Mouse (Mus musculus) myocyte (in vitro differentiated cells): ENCODE results near the gene Fndc5. TPM values are rescaled to one million over a fixed set of nuclear protein-coding genes. Genes with fewer than 3 reads are reported as not detected.
A peak's percentile ranks its signal among the peaks of the same experiment; 100 is the strongest.

ENCODE experiments used
- H3K27me3 ChIP-seq: one replicate; pipeline ENCODE4 v1.6.1; 2011; ENCODE audit not compliant: control insufficient read depth, insufficient read depth, insufficient read length
- H3K36me3 ChIP-seq: one replicate; pipeline ENCODE4 v1.6.1; 2011; ENCODE audit not compliant: control insufficient read depth, insufficient read depth
- H3K4me2 ChIP-seq: one replicate; pipeline ENCODE4 v1.6.1; 2011; ENCODE audit warnings: low read depth, control low read depth
- H3K4me3 ChIP-seq: one replicate; pipeline ENCODE4 v1.5.1; 2011; ENCODE audit warnings: mild to moderate bottlenecking, control low read depth, moderate library complexity
- H3K79me2 ChIP-seq: one replicate; pipeline ENCODE4 v1.6.1; 2011; ENCODE audit not compliant: control insufficient read depth, insufficient read depth
- H3ac ChIP-seq: one replicate; pipeline ENCODE4 v1.6.1; 2011; ENCODE audit not compliant: control insufficient read depth, insufficient read length
- CEBPB ChIP-seq: IDR thresholded peaks from 2 replicates; pipeline ENCODE4 v1.6.1; 2011; ENCODE audit warnings: mild to moderate bottlenecking, moderate library complexity; ENCODE audit not compliant: poor library complexity, insufficient read depth, severe bottlenecking
- E2F4 ChIP-seq: IDR thresholded peaks from one replicate; pipeline ENCODE4 v1.6.1; 2011; ENCODE audit warnings: mild to moderate bottlenecking, control low read depth, moderate library complexity; ENCODE audit not compliant: insufficient read depth
- MAX ChIP-seq: IDR thresholded peaks from one replicate; pipeline ENCODE4 v1.6.1; 2011; ENCODE audit warnings: low read depth, mild to moderate bottlenecking, control low read depth
- MYOD1 ChIP-seq, 3 experiments: IDR thresholded peaks; one replicate each; pipeline ENCODE4 v1.6.1; 2011; ENCODE audit warnings: control low read depth in 2 of 3, low read depth in 2 of 3, mild to moderate bottlenecking in 2 of 3, moderate library complexity in 1 of 3; ENCODE audit not compliant: insufficient read length in 2 of 3, control insufficient read depth in 1 of 3
- MYOG ChIP-seq, 3 experiments: IDR thresholded peaks; one replicate each; pipeline ENCODE4 v1.6.1; 2011; ENCODE audit warnings: control low read depth in 2 of 3, low read depth in 2 of 3, mild to moderate bottlenecking in 2 of 3; ENCODE audit not compliant: insufficient read length in 2 of 3, control insufficient read depth in 1 of 3, insufficient read depth in 1 of 3
- POLR2A ChIP-seq: IDR thresholded peaks from one replicate; pipeline ENCODE4 v1.6.1; 2011; ENCODE audit warnings: low read depth, mild to moderate bottlenecking, control low read depth, moderate library complexity; ENCODE audit not compliant: insufficient read length
- POLR2AphosphoS2 ChIP-seq: IDR thresholded peaks from one replicate; pipeline ENCODE4 v1.6.1; 2011; ENCODE audit warnings: low read depth, control low read depth; ENCODE audit not compliant: insufficient read length
- REST ChIP-seq: IDR thresholded peaks from one replicate; pipeline ENCODE4 v1.6.1; 2011; ENCODE audit warnings: mild to moderate bottlenecking, control low read depth, moderate library complexity; ENCODE audit not compliant: insufficient read depth, insufficient read length
- SRF ChIP-seq: IDR thresholded peaks from one replicate; pipeline ENCODE4 v1.6.1; 2011; ENCODE audit warnings: low read depth; ENCODE audit not compliant: control insufficient read depth, insufficient read length
- TCF12 ChIP-seq: IDR thresholded peaks from one replicate; pipeline ENCODE4 v1.6.1; 2011; ENCODE audit warnings: mild to moderate bottlenecking, control low read depth; ENCODE audit not compliant: poor library complexity, insufficient read depth, severe bottlenecking
- TCF3 ChIP-seq: IDR thresholded peaks from one replicate; pipeline ENCODE4 v1.6.1; 2011; ENCODE audit warnings: low read depth, control low read depth; ENCODE audit not compliant: insufficient read length
- USF1 ChIP-seq: IDR thresholded peaks from one replicate; pipeline ENCODE4 v1.6.1; 2011; ENCODE audit warnings: low read depth, mild to moderate bottlenecking, control low read depth, moderate library complexity
- polyA plus RNA-seq: library from polyadenylated mRNA; unstranded; fragments of >200 nt; fragmentation: generic; extraction: Trizol; gene quantifications from one replicate; pipeline ENCODE4 v1.2.1, GENCODE M21; 2012; ENCODE audit warnings: missing spikeins

Gene Fndc5
- polyA plus RNA-seq, 1 experiment, result 41.3 TPM

DNA sequence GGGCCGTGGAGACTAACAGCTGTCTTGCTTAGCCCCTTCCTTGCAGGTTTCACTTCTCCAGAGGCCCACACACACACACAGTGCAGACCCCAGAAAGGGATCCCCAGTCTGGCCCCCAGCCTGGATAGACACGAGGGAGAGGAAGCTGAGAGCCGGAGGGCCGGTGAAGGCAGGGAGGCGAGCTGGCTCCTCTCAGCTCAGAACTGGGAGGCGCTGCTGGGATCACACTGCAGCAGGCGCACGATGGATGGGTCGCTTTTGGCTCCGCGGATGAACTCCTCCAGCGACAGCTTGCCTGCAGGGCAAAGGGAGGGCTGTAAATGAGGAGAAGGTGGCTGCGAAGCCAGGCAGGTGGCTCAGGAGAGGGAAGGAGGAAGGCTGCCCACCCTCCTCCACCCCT lies 24.6 kb upstream of the Fndc5 start:
- Histone ChIP-seq H3K27me3 (peaks cover 17% of the 10 kb centered on the region), H3K36me3 (no peaks in the 10 kb centered on the region), H3K4me3 (no peak overlapping the region), H3ac (no peak overlapping the region), H3K4me2 (no peak overlapping the region), H3K79me2 (no peaks in the 10 kb centered on the region)
- TF ChIP-seq REST (no peak), MYOD1 (IDR thresholded peaks at IDR 0.05; ENCODE audit: control insufficient read depth in 1 of 3, insufficient read length in 2 of 3, low read depth in 2 of 3) (no peak), POLR2A (no peak), E2F4 (no peak), SRF (no peak), TCF12 (no peak), MAX (no peak), TCF3 (no peak), MYOG (IDR thresholded peaks at IDR 0.05; ENCODE audit: control insufficient read depth in 1 of 3, insufficient read depth in 1 of 3, insufficient read length in 2 of 3, low read depth in 2 of 3) (no peak), USF1 (no peak), POLR2AphosphoS2 (no peak), CEBPB (no peak)

DNA sequence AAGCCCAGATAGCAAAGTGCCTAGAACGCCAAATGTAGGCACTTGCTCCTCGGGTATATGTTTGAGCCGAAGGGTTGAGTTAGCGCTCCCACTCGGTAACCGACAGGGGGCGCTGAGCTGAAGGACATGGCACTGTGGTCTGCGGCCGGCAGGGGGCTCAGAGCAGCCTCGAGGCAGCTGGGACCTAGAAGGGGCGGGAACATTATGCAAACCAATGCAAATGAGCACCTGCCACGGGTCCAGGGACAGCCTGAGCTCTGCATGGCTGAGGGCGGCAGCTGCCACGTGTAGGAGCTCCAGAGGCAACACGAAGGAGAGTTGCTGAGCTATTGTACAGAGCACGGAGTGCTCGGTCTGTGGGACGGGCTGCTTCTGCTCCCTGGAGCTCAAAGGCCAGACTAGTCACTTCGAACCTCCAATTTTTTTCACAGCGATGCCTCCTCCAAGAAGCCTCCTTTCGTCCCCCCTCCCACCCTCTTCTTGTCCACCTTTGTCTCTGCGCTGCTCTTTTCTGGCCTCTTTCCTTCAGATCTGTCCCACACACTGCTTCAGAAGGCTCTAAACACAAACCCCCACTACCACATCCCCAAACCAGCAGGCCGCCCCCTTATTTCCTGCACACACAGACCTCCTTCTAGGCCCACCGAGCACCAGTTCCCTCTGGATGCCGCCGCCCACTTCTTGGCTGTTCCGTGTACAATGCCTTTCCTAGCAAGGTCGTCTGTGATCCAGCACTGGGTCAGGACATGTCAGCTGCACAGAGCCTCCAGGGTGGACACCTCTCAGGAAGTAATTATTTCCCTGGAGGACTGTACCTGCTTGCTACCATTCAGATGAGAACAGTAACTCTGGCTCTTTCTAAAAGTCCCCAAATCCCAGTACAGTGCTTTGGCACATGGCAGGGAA lies 23.5 kb upstream of the Fndc5 start:
- H3K4me3 ChIP-seq, result no peak overlapping the region
- H3K79me2 ChIP-seq, result no peaks in the 10 kb centered on the region
- TF ChIP-seq MYOD1 (IDR thresholded peaks at IDR 0.05; ENCODE audit: control insufficient read depth in 1 of 3, insufficient read length in 2 of 3, low read depth in 2 of 3) (peak in 2 of 3 experiments; percentile 89 to 93), MYOG (IDR thresholded peaks at IDR 0.05; ENCODE audit: control insufficient read depth in 1 of 3, insufficient read depth in 1 of 3, insufficient read length in 2 of 3, low read depth in 2 of 3) (peak in 2 of 3 experiments; percentile 92 to 95), POLR2A (no peak)
- no peaks in the 10 kb centered on the region for H3K36me3 ChIP-seq
- H3K27me3 ChIP-seq, result peaks cover 22% of the 10 kb centered on the region
- H3ac ChIP-seq, result no peak overlapping the region
- H3K4me2 ChIP-seq, result no peak overlapping the region

DNA sequence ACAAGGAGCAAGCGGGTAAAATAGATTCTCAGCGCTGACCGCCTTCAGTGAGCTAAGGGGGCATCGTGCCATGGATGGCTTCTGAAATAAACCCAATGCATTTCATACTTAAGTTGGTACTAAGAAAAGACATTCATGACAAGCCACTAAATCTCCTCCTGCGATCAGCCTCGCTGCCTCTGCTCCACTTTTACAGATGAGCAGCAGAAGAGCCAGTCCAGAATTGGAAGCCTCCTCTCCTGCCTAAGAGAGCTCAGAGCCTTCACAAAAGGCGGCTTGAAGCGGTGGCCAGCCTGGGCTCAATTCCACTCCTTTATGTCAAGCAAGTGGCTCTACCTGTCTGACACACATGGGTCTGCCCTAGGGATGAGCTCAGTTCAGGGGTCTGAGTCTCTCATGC lies 20.1 kb upstream of the Fndc5 start:
- Histone ChIP-seq H3K4me2 (no peak overlapping the region), H3K79me2 (no peaks in the 10 kb centered on the region), H3K4me3 (no peak overlapping the region), H3K36me3 (no peaks in the 10 kb centered on the region), H3ac (no peak overlapping the region), H3K27me3 (peaks cover 51% of the 10 kb centered on the region)
- TF ChIP-seq SRF (no peak), REST (no peak), POLR2AphosphoS2 (no peak), E2F4 (no peak), TCF3 (no peak), TCF12 (no peak), MYOD1 (IDR thresholded peaks at IDR 0.05; ENCODE audit: control insufficient read depth in 1 of 3, insufficient read length in 2 of 3, low read depth in 2 of 3) (no peak), CEBPB (no peak), MAX (no peak), MYOG (IDR thresholded peaks at IDR 0.05; ENCODE audit: control insufficient read depth in 1 of 3, insufficient read depth in 1 of 3, insufficient read length in 2 of 3, low read depth in 2 of 3) (no peak), POLR2A (no peak), USF1 (no peak)

GRCm38 (mm10) chr4:129117720-129118510 lies 18.9 kb upstream of the Fndc5 start:
- no peak overlapping the region for H3K4me2 ChIP-seq
- no peak overlapping the region for H3K4me3 ChIP-seq
- no peaks in the 10 kb centered on the region for H3K36me3 ChIP-seq
- peaks cover 64% of the 10 kb centered on the region for H3K27me3 ChIP-seq
- H3ac ChIP-seq, result no peak overlapping the region
- no peaks in the 10 kb centered on the region for H3K79me2 ChIP-seq
- TF ChIP-seq POLR2A (no peak), CEBPB (no peak), MAX (no peak), TCF3 (no peak), USF1 (no peak), REST (no peak), POLR2AphosphoS2 (no peak), MYOD1 (IDR thresholded peaks at IDR 0.05; ENCODE audit: control insufficient read depth in 1 of 3, insufficient read length in 2 of 3, low read depth in 2 of 3) (no peak), MYOG (IDR thresholded peaks at IDR 0.05; ENCODE audit: control insufficient read depth in 1 of 3, insufficient read depth in 1 of 3, insufficient read length in 2 of 3, low read depth in 2 of 3) (no peak), E2F4 (no peak)
